Mouse (Mus musculus) hindbrain, embryonic 10.5 days (tissue): ENCODE results near the gene Rhbdl3. TPM values are rescaled to one million over a fixed set of nuclear protein-coding genes. Genes with fewer than 3 reads are reported as not detected.

Source experiments
- DNase-seq: peaks from one replicate; pipeline ENCODE4 v3.0.0-alpha.2; 2017; ENCODE audit warnings: low spot score
- H3K27ac ChIP-seq: fragments of 300-500 bp; sonication (generic); 2 replicates; pipeline ENCODE4 v1.5.1; 2016; ENCODE audit warnings: mild to moderate bottlenecking, moderate library complexity
- H3K27me3 ChIP-seq: fragments of 300-500 bp; sonication (generic); 2 replicates; pipeline ENCODE4 v1.6.1; 2016; ENCODE audit warnings: mild to moderate bottlenecking; ENCODE audit not compliant: poor library complexity, insufficient read depth, severe bottlenecking
- H3K36me3 ChIP-seq: fragments of 300-500 bp; sonication (generic); 2 replicates; pipeline ENCODE4 v1.6.1; 2016; ENCODE audit warnings: mild to moderate bottlenecking, moderate library complexity
- H3K4me1 ChIP-seq: fragments of 300-500 bp; sonication (generic); replicated peaks from 2 replicates; pipeline ENCODE4 v1.6.1; 2016; ENCODE audit warnings: mild to moderate bottlenecking
- H3K4me3 ChIP-seq: fragments of 300-500 bp; sonication (generic); 2 replicates; pipeline ENCODE4 v1.5.1; 2016; ENCODE audit warnings: mild to moderate bottlenecking, moderate library complexity
- H3K9me3 ChIP-seq: fragments of 300-500 bp; sonication (generic); 2 replicates; pipeline ENCODE4 v1.6.1; 2016; ENCODE audit warnings: mild to moderate bottlenecking, moderate library complexity
- WGBS: fragments of 180-500 bp; shearing (Covaris S2); methylation state at CpG from one replicate; pipeline ENCODE4 v1.1.7; 2016; 5-methylcytosine and 5-hydroxymethylcytosine counted together
- polyA plus RNA-seq: library from polyadenylated mRNA; unstranded; fragments of >200 nt; fragmentation: Nextera tagmentation; extraction: Ambion mirVana; gene quantifications from 2 replicates; pipeline ENCODE4 v1.2.1, GENCODE M21; 2016

Gene Rhbdl3
- polyA plus RNA-seq, 1 experiment from 2014 or later, result 18.0 TPM

GRCm38 (mm10) chr11:80299513-80300235, 1.0 kb upstream of the Rhbdl3 start:
- Histone ChIP-seq H3K4me1 (peaks cover 60% of the 10 kb centered on the region), H3K4me3 (peak overlapping the region; percentile 79), H3K27me3 (peaks cover 81% of the 10 kb centered on the region), H3K27ac (peak overlapping the region; percentile 90; the same call in 1 of the 2 replicates), H3K9me3 (peaks cover 4% of the 10 kb centered on the region; the same call in 1 of the 2 replicates), H3K36me3 (peaks cover 10% of the 10 kb centered on the region; the same call in 1 of the 2 replicates)
- DNase-seq, result no peak
- 6% methylated on average over 12 of the region's 12 CpGs for WGBS

- peaks cover 64% of the 10 kb centered on the region for H3K27me3 ChIP-seq
- peaks cover 52% of the 10 kb centered on the region for H3K4me1 ChIP-seq
- under 1% methylated on average over 52 of the region's 53 CpGs for WGBS
- peaks cover 25% of the 10 kb centered on the region for H3K36me3 ChIP-seq
- peak; percentile 80 for DNase-seq
- H3K9me3 ChIP-seq, result peaks cover 4% of the 10 kb centered on the region; the same call in 1 of the 2 replicates
- H3K27ac ChIP-seq, result peak overlapping the region; percentile 90
- peak overlapping the region; percentile 79 for H3K4me3 ChIP-seq
Measured at GRCm38 (mm10) chr11:80301316-80302045, 769 bp downstream of the Rhbdl3 start.

GRCm38 (mm10) chr11:80302046-80302390, 1.3 kb downstream of the Rhbdl3 start:
- Histone ChIP-seq H3K4me1 (peaks cover 55% of the 10 kb centered on the region), H3K4me3 (peak overlapping the region; percentile 79), H3K27ac (peak overlapping the region; percentile 90), H3K36me3 (peaks cover 25% of the 10 kb centered on the region), H3K27me3 (peaks cover 59% of the 10 kb centered on the region), H3K9me3 (peaks cover 4% of the 10 kb centered on the region; the same call in 1 of the 2 replicates)
- DNase-seq, result no peak
- WGBS, result 3% methylated on average over 9 of the region's 9 CpGs

- peaks cover 56% of the 10 kb centered on the region for H3K4me1 ChIP-seq
- WGBS, result 2% methylated on average over 11 of the region's 11 CpGs
- peak overlapping the region; percentile 90 for H3K27ac ChIP-seq
Measured at GRCm38 (mm10) chr11:80302536-80302935, 1.8 kb downstream of the Rhbdl3 start.

GRCm38 (mm10) chr11:80303746-80304145, 3.0 kb downstream of the Rhbdl3 start:
- peaks cover 47% of the 10 kb centered on the region for H3K27me3 ChIP-seq
- peaks cover 58% of the 10 kb centered on the region for H3K4me1 ChIP-seq
- 81% methylated on average over 3 of the region's 3 CpGs for WGBS
- no peak overlapping the region for H3K27ac ChIP-seq
- H3K36me3 ChIP-seq, result peaks cover 25% of the 10 kb centered on the region
- DNase-seq, result no peak
- no peak overlapping the region for H3K4me3 ChIP-seq
- peaks cover 4% of the 10 kb centered on the region; the same call in 1 of the 2 replicates for H3K9me3 ChIP-seq

More at GRCm38 (mm10) chr11:80302536-80302935, 1.8 kb downstream of the Rhbdl3 start:
- DNase-seq, result peak; percentile 66
- Histone ChIP-seq H3K9me3 (peaks cover 4% of the 10 kb centered on the region; the same call in 1 of the 2 replicates), H3K4me3 (peak overlapping the region; percentile 79), H3K36me3 (peaks cover 25% of the 10 kb centered on the region), H3K27me3 (peaks cover 54% of the 10 kb centered on the region)

GRCm38 (mm10) chr11:80304846-80305245, 4.1 kb downstream of the Rhbdl3 start:
- Histone ChIP-seq H3K9me3 (peaks cover 4% of the 10 kb centered on the region; the same call in 1 of the 2 replicates), H3K36me3 (peaks cover 25% of the 10 kb centered on the region), H3K4me3 (no peak overlapping the region), H3K4me1 (peaks cover 53% of the 10 kb centered on the region), H3K27me3 (peaks cover 36% of the 10 kb centered on the region), H3K27ac (no peak overlapping the region)
- WGBS, result 83% methylated on average over 10 of the region's 10 CpGs
- DNase-seq, result no peak

GRCm38 (mm10) chr11:80308537-80308936, 7.8 kb downstream of the Rhbdl3 start:
- H3K4me1 ChIP-seq, result peaks cover 53% of the 10 kb centered on the region
- peaks cover 25% of the 10 kb centered on the region for H3K36me3 ChIP-seq
- WGBS, result 63% methylated on average over 6 of the region's 6 CpGs
- peaks cover 4% of the 10 kb centered on the region; the same call in 1 of the 2 replicates for H3K9me3 ChIP-seq
- H3K4me3 ChIP-seq, result no peak overlapping the region
- H3K27ac ChIP-seq, result no peak overlapping the region
- DNase-seq, result no peak
- peaks cover under 1% of the 10 kb centered on the region; the same call in 1 of the 2 replicates for H3K27me3 ChIP-seq

- Histone ChIP-seq H3K4me3 (no peak overlapping the region), H3K9me3 (no peaks in the 10 kb centered on the region), H3K27ac (peak overlapping the region; percentile 79), H3K36me3 (no peaks in the 10 kb centered on the region), H3K4me1 (peaks cover 76% of the 10 kb centered on the region), H3K27me3 (no peaks in the 10 kb centered on the region)
- 62% methylated on average over 4 of the region's 4 CpGs for WGBS
- DNase-seq, result no peak
Measured at GRCm38 (mm10) chr11:80311271-80311670, 10.6 kb downstream of the Rhbdl3 start.

- H3K27ac ChIP-seq, result peak overlapping the region; percentile 90
Measured at GRCm38 (mm10) chr11:80312049-80312448, 11.3 kb downstream of the Rhbdl3 start.

GRCm38 (mm10) chr11:80312565-80312964, 11.9 kb downstream of the Rhbdl3 start:
- H3K9me3 ChIP-seq, result no peaks in the 10 kb centered on the region
- DNase-seq, result no peak
- no peaks in the 10 kb centered on the region for H3K36me3 ChIP-seq
- H3K27ac ChIP-seq, result peak overlapping the region; percentile 90
- H3K4me1 ChIP-seq, result peaks cover 79% of the 10 kb centered on the region
- 0 out of 2 replicates have a peak overlapping the region, but pooled peaks have one; percentile 6 for H3K4me3 ChIP-seq
- H3K27me3 ChIP-seq, result no peaks in the 10 kb centered on the region
- WGBS, result 4% methylated on average over 6 of the region's 6 CpGs

More at GRCm38 (mm10) chr11:80312049-80312448, 11.3 kb downstream of the Rhbdl3 start:
- H3K9me3 ChIP-seq, result no peaks in the 10 kb centered on the region
- H3K27me3 ChIP-seq, result no peaks in the 10 kb centered on the region
- H3K36me3 ChIP-seq, result no peaks in the 10 kb centered on the region
- H3K4me3 ChIP-seq, result no peak overlapping the region
- H3K4me1 ChIP-seq, result peaks cover 79% of the 10 kb centered on the region
- 30% methylated on average over 2 of the region's 2 CpGs for WGBS
- DNase-seq, result peak; percentile 55

- DNase-seq, result no peak
- no peak overlapping the region for H3K4me3 ChIP-seq
- H3K27me3 ChIP-seq, result no peaks in the 10 kb centered on the region
- H3K9me3 ChIP-seq, result no peaks in the 10 kb centered on the region
- H3K36me3 ChIP-seq, result no peaks in the 10 kb centered on the region
- H3K27ac ChIP-seq, result peak overlapping the region; percentile 90
- H3K4me1 ChIP-seq, result peaks cover 84% of the 10 kb centered on the region
- 69% methylated on average over 1 of the region's 1 CpGs for WGBS
Measured at GRCm38 (mm10) chr11:80313462-80313861, 12.8 kb downstream of the Rhbdl3 start.

- H3K27ac ChIP-seq, result peak overlapping the region; percentile 90
- no peaks in the 10 kb centered on the region for H3K9me3 ChIP-seq
- no peak overlapping the region for H3K4me3 ChIP-seq
- H3K4me1 ChIP-seq, result peaks cover 86% of the 10 kb centered on the region
- H3K36me3 ChIP-seq, result no peaks in the 10 kb centered on the region
- WGBS, result 73% methylated on average over 4 of the region's 4 CpGs
- no peak for DNase-seq
- no peaks in the 10 kb centered on the region for H3K27me3 ChIP-seq
Measured at GRCm38 (mm10) chr11:80313944-80314343, 13.2 kb downstream of the Rhbdl3 start.
